Mouse (Mus musculus) spleen, embryonic (tissue): Measurements from ENCODE around the gene Ski.

Source experiments
- CTCF ChIA-PET: fragments of 350-600 bp; sonication (Branson Sonifier 250); formaldehyde crosslinking; loops from one replicate; lab custom pipeline; 2022; lab: Charles Lee

Gene Ski

DNA sequence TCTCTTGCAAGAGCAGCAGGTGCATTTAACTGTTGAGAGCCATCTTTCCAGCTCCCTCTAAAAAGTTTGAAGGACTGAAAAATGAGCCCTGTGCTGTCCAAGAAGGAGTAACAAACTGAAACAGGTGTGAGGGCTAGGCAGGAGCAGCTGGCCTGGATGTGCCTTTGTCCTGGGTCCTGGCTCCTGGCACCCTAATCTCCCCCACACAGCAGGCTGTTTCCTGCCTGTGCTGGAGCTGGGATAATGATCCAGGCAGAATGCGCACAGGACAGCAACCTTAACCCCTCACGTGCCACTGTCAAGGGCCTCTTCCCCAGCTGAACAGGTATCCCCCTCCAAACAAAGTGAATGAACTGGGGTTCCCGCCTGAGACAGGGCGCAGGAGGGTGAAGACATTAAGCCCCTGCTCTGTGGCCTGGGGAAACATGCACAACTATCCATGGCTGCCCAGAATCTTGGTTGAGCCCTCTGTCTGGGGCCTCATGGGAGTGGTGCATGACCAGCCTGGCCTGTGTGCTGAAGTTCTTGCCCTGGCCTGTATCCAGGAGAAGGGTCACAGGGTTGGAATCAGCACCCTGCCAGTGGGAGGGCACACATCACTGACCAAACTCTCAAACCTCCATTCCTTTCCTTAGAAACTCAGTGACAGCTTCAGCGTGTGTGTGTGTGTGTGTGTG lies 86.3 kb downstream of the Ski start:
- CTCF ChIA-PET, result interaction anchor here (0.6 kb wide), 1 partner anchor 9 kb away, joined by 5 read pairs; no protein-coding TSS in a partner anchor

DNA sequence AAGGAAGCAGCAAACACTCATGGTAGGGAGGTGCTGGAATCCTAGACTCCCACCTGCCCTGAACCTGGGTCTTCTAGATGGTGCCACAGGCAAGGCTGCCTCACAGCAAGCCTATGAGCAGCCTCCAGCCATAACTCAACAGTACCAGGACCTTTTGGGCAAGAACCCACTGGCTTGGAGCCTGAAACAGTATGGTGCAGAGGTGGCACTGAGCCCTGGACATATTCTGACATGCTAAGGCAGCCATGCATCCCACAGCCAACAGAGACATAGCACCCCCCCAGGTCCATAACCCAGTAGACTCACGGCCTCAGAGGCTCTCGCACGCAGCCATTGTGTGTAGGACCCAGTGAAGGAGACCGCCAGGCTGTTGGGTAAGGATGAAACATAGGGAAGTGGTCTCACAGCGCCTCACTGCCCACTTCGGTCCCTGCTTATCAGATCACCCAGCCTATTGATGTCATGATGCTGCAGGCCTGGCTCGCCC lies 87.7 kb downstream of the Ski start:
- CTCF ChIA-PET, result no interaction called here

DNA sequence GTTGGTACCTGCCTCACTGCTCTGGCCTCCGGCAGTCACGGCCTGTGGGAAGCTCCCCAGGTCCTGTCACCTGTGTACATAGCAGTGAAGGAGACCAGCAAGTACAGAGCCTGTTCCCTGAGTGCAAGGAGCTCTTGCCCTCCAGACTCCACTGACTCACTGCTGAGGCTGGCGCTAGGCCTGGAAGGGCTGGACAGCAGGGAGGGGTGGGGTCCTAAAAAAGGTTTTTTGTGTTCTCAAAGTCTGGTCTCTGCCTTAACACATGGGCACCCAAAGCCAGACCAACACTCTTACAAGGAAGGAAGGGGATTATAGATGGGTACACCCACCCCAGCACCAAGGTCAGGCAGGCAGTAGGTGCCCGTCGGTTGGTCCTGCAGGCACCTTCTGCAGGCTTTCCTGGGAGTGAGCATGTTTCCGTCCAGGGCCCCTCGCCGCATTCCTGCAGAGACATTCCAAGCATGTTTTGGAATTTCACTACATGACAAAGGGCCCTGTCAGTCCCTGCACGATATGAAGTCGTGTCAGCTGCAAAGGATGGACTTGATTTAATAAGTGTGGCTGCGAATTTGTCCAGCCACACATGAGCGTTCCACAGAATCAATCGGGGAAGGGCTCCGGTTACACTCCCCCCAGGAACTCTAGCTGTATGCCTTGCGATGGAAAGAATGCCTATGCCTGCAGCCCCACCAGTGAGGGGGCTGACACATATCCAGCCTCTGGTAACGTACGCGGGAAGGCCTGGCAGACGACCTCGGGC lies 88.6 kb downstream of the Ski start:
- CTCF ChIA-PET, result no interaction called here

DNA sequence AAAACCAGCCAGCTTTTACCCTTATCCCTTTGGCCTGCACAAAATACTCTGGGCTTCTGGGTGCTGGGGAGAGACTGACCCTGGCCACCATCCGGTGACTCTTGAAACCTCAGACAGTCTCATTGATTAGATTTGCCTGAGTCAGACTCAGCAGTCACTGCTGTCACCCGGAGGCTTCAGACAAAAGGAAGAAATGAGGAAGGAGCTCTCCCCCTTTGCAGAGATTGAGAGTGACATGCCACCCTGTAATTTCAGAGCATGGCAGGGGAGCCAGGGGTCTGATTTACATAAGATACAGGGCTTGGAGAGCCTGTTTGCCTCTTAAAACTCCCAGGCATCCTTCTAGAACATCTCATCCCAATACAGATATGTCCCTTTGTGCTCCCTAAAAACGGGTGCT lies 89.2 kb downstream of the Ski start:
- CTCF ChIA-PET, result interaction anchor here (0.6 kb wide), 1 partner anchor 21 kb away, joined by 4 read pairs; no protein-coding TSS in a partner anchor

DNA sequence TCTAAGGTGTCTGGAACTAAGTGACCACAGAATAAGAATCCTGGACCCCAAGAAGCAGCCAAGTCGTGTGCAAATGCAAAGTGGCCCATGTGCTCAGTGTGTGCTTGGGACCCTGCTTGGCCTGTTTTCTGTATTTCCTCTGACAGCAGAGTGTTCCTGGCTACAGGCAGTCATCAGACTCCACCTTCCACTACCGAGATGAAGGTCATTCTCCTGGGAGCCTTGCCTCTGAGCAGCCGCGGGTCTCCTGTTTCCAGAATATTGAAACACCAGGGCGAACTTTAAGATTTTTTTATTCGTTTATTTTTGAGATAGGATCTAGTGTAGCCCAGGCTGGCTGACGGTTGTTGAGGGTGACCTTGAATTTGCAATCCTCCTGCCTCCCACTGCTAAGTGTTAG lies 91.8 kb downstream of the Ski start:
- CTCF ChIA-PET, result no interaction called here

DNA sequence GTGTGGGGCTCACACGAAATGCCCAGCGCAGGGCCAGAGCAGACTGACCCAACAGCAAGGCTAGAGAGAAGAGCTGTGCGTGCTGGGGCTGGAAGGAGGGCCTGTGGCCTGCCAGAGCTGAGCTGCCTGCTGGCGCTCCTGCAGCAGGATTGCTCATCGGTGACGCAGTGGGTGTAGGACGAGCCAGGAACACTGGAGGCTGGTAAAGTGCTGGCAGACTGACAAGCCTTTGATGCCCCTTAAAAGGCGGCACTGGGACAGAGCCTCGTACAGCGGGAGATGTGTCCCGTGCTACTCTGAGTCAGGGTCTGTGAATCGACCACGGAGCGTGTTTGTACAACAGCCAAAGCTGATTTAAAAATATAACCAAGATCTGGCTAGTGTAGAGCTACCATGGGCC lies 92.4 kb downstream of the Ski start:
- CTCF ChIA-PET, result no interaction called here

DNA sequence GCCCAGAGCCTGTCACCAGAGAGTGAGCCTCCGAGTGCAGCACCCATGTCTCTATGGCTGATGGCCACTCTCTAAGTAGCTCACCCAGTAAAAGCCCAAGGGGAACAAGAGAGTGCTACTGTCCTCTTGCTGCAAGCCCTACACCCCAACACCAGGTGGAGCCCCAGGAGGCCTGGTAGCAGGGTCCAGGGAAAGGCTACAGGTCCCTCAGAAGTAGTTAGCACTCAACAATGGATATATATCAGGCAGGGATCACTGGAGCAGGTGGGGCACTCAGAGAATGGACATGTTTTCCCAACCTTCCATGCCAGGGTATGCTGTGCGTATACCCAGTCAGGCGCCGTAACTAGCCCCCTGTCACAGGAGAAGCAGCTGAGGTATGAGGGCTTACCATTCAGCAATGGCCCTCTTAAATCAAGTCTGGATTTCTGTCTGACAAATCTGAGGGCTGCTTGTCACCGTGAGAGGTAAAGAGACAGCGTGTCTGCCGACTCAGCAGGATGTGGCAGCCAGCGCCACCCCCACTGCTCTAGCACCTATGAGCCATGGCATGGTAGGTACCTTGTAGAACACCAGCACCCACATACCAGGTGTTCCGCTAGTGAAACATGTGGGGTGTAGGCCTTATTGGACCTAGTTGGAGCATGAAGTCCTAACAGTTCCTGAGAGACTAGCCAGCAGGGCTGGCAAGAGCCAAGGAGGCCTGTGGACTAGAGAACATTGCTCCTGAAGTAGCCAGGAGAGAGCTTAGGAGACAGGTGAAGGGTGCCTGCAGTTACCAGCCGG lies 93.1 kb downstream of the Ski start:
- CTCF ChIA-PET, result no interaction called here

DNA sequence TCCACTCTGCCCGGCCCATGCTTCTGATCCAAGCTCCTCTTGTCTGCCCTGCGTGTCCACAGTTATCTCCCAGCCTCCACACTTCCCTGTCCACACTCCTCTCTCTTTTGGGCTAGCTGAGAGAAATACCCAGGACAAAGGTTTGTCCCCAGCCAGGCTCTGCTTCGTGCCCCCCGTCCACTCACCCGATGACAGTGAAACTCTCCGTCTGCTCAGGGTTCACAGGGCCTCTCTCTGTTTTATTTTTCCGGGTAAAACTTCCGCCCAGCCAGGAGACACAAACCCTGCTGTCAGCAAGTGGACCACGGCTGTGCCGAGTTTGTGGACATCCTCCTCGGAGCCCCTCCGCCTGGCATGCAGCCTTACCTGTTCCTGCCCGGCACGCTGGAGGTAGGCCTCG lies 94.0 kb downstream of the Ski start:
- CTCF ChIA-PET, result interaction anchor here (0.8 kb wide), 1 partner anchor 31 kb away, joined by 3 read pairs; no protein-coding TSS in a partner anchor

DNA sequence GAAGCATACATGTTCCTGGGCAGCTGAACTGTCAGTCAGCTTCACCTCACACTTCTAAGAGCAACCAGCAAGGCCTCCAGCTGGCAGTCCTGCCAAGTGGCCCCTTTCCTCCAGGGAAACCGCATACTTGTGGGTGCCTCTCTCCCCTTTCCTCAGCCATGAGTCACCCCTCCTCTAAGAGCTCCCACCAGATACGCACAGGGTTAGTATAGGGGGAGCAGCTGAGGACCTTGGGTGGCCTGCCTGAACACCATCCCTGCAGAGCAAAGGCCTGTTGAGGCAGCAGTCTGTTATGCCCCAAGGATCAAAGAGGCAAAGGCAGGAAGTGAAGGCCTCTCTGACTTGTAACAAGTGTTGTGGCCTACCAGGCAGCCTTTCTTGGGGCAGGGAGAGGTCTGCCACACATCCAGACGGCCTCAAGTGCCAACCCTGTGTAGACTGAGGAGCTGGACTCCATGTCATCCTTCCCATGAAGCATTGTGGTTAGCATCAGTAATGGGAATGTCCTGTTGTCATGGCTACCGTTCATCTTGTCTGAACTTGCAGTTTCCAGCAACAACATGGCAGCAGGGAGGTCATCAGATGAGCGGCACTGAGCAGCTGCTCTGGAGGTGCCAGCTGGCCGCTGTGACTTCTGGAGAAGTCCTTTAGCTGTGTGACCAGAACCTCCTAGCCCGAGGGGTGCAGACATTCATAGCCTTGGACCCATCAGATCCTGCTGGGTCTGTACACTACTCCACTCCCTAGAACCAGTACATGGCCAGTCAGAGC lies 95.6 kb downstream of the Ski start:
- CTCF ChIA-PET, result no interaction called here

DNA sequence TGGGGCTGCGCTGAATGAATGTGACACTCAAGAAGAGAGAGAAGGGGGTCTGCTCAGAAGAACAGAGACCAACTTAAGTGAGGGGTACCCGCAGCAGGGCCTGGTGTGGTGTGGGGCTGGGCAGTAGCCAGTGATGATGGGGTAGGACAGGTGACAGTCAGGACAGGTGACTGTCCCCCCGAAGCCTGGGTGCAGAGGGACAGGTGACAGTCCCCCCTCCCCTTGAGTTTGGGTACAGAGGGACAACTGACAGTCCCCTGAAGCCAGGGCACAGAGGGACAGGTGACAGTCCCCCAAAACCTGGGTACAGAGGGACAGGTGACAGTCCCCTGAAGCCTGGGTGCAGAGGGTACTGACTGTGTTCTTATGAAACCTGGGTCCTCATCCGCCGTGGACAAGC lies 96.2 kb downstream of the Ski start:
- CTCF ChIA-PET, result no interaction called here

DNA sequence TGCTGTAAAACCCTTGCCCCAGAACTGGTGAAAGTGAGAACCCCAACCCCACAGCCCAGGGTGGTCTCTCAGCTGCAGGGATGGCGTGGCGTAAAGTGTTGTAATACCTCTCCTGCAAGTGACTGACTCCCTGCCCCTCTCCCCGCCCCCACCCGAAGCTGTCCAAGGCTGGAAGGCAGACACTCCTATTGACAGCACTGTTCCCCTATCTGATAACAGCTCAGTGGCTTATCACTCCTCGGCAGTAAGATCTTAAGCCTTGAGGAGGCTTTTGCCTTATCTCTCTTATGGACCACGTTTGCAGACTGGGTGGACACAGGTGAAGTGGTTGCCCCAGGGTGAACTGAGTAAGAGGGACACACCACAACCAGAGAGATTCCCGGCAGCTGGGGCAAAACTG lies 97.1 kb downstream of the Ski start:
- CTCF ChIA-PET, result interaction anchor here (0.7 kb wide), 1 partner anchor 877 kb away, joined by 6 read pairs; no protein-coding TSS in a partner anchor

DNA sequence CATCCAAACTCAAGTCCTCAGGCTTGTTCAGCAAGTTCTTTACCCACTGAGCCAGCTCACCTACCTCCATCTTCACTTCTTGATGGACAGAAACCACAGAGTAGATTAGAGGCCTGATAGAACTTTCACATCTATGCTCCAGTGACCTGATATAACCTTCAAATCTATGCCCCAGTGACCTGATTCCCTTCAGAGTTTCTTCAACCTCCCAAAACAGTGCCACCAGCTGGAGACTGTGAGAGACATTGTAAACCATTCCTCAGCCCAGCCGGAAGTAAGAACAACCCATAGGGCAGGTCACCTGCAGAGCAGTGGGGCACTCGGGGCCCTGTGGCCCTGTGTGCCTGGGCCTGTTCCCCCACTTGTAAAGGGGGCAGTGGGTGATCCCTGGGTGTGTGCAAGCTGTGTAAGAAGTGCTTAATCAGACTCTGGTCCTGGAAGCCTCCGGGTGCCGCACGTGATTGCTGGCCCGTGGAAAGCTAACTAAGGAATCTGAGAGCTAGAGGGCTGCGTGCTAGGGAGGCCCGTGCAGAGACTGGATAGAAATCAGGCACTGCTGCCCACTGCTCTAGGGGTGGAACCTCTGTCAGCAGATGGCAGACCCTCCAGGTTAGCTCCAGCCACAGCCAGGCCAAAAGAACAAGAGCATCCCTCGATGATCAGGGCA lies 98.4 kb downstream of the Ski start:
- CTCF ChIA-PET, result no interaction called here

DNA sequence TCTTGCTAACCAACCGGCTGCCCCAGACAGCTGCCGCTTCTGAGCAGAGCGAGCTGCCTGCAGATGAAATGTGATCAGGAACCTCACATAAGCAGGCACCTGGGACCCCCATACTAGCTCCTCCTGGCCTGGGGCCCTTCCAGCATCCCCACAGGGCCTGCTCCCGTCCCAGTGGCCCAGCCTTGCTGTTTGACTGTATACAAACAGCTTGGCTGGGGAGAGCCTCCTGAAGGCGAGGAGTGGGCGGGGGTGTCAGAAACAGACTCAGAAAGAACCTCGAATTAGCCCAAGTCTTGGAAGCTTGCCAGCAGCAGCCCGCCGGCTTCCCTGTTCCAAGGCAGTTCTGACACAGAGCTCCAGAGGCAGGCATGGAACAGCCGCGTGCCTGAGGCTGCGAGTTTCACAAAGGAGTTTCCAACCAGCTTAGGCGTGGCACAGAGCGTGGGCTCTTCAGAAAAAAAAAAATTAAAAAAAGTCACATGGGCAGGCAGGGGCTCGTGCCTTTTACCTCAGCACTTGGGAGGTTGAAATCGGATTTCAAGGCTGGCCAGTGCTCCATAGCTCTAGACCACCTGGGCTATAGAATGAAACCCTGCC lies 99.8 kb downstream of the Ski start:
- CTCF ChIA-PET, result no interaction called here

DNA sequence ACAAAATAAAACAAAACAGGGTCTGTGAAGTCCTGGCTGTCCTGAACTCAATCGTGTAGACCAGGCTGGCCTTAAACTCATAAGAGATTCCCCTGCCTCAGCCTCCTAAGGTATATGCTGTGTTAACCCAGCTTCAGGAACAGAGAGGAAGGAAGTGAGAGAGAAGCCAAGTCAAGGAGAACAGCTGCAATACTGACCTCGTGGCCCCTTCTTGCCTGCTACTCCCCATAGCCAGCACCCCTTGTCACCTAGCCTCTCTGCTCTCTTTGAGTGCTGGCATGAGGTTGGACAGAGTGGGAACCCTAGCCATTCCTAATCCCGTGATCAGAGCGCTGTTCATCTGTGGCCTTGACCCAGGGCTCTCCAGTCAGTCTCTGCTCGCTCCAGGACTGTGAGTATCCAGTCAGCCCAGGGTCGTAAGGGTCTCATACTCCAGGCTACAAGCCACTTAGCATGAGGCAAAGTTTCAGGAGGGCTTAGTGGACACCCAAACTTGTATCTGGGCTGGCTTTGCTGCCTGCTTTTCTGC lies 100.4 kb downstream of the Ski start:
- CTCF ChIA-PET, result no interaction called here

DNA sequence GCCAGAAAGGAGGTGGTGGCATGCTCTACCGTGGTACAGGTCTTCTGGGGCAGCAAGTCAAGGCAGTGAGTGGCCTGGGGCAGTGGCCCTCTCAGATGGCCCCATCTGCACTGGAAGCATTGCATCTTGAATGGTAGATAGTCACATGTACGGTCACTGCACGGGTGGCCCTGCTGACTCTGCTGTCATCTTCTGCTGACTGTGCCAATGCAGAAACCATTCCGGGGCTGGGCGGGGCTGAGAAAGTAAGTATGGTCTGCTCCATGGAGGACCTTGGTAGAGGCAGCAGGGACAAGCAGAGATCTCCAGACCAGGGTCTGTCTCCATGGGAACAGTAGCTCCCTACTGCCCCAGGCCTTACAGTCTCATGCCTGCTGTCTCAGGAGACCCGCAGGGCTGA lies 101.2 kb downstream of the Ski start:
- CTCF ChIA-PET, result no interaction called here

DNA sequence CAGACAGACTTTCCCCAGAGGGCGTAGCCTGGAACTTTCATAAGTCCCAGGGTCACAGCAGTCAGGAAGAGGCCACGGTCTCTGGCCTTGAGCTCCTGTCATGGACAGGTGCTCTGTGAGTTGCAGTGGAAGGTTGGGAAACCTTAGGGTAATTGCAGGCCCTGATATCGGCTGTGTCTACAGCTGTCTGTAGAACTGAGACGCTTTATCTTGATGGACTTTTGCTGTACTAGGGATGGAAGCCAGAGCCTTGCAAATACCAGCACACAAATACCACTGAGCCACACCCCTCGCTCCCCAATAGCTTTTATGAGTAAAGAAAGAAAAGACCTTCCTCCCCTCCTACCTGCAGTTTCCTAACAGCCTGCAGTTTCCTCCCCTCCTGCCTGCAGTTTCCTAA lies 101.8 kb downstream of the Ski start:
- CTCF ChIA-PET, result no interaction called here

DNA sequence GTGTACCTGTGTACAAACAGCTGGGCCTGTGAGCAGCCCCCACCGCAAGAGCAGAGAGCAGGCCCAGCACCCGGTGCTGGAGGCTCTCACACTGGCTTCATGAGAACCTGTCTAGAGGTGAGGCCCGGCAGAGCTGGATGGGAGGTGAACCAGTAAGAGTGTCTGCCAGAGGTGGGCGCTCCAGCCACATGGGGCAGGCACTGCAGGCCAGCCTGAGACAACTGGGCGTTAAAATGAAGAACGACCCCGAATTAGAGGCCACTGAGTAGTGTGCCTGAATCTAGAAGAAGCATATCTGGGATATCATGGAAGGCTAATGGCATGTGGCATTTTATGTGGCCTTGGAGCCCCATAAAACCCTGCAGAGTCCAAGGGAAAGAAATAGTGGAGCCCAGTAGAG lies 102.4 kb downstream of the Ski start:
- CTCF ChIA-PET, result no interaction called here

DNA sequence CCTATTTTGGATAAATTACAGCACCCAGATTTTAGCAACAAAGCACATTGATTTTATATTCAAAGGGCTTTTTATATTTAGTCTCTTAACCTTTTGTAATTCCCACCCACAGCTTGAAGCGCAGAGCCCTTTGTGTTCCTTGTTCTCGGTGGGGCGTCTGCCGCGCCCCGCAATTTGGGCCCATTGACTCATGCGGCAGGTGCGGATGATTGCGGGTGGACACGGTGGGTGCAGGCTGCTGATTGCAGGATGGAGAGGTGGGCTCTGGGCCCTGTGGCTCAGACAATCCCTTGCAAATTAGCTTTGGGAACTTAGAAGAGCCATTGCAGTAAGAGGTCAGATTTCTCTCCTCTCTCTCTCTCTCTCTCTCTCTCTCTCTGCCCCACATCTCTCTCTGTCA lies 104.1 kb downstream of the Ski start:
- CTCF ChIA-PET, result interaction anchor here (0.6 kb wide), 1 partner anchor 61 kb away, joined by 10 read pairs; no protein-coding TSS in a partner anchor

DNA sequence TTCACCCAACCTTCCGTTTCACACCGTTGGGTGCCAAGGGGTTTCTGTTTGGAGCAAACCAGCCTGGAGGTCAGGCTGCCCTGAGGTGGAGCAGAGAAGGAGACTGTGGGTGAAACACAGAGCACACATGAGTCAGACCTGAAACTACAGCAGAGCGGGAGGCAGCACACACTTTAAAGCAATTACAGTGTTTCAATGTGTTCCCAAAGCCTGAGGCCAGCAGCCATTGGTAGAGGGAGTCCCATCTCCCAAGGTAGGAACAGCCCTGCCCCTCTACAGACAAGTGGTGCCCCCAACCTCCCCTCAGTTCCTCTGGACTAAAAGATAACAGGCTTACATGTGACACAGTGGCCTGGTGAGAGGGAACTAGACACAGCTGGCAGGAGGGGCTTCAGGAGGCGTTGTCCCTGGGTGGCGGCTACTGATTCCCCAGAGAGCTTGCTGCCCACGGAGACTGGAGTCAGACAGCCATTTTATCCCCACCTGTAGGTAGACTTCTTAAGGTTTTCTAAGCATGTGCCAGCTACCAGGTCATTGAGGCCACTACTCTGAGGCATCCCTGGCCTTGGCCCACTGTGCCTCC lies 104.9 kb downstream of the Ski start:
- CTCF ChIA-PET, result no interaction called here

DNA sequence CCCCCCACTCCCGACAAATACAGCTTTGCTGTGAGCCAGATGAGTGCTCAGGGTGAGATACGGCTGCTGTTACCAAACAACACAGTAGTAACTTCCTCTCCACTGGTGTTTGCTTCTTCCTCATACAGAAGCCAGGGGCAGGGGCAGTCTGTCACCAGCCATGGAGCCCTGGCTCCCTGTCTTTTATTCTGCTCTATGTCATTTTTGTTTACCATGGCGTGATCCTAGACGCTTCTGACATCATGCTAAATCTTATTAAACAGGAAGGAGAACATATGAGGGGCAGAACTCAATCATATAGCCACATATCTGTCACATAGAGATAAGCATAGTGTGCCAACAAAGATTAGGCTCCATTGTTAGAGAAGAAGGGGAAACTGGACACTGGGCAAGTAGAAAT lies 105.8 kb downstream of the Ski start:
- CTCF ChIA-PET, result no interaction called here
